Mouse (Mus musculus) right cerebral cortex, postnatal 25 days (tissue): ENCODE results near the gene Wfdc15a.
"Not testable (repeated sequence)": the region's sequence is repeated elsewhere in the genome, so short reads cannot be mapped to it uniquely, and the experiment has no call there.

ENCODE experiments used
- DNase-seq: peaks from one replicate; pipeline ENCODE4 v3.0.0; 2022

Gene Wfdc15a

DNA sequence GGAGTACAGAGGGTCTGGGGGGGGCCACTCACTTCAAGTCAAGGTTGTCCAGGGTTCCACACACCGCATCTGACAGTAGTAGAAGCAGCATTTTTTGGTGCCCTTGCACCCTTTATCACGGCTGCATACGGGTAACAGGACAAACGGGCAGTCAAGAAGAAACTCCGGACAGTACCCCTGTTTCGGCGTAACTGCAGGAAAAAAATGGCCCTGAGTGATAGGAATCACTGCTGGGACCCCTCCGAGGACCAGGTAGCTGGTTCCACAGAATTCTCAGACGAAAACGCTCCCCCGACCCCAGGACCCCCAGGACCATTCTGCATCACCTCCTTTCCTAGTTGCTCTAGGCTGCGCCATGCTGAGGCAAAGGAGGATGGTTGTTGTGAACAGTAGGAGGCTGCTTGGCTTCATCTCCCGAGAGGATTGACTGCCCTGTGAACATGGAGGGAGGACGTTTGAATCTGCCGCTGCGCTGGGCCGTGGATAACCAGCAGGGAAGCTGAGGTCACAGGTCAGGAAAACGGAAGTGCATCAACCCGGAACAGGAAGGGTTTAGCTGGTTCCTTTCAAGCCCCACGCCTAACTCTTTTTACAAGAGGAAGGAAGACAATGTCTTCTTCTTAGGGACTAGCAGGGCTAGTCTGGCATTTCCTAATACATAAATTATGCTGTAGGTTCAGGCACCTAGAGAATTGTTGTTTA is at the start of gene Wfdc15a:
Gene Wfdc15a, minus strand, starts transcription at position 505 of the 702 bp plus-strand sequence.
- DNase-seq, result no peak

GRCm38 (mm10) chr2:164238366-164238765 is 38.4 kb upstream of the Wfdc15a start, which contains the start of gene Svs2:
Gene Svs2 (minus strand): TSS chr2:164238466.
- DNase-seq, result no peak

DNA sequence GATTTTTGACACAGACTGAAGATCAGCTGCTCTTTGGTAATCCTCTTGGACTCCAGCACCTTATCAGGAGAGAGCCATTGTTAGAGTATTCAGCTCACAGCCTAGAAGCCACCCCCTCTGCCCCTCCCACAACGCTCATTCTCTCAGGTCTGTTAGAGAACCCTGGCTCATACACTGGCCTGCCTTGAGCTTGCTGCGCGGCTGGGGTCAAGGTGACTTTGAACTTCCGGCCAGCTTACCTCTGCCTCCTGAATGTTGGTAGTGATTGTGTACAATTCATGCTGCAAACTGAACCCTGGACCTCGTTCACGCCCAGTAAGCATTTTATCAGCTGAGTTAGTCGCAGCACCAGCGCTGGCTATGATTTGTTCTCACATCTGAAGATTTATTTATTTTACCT is 32.7 kb upstream of the Wfdc15a start:
- no peak for DNase-seq

GRCm38 (mm10) chr2:164228361-164229070 is 28.6 kb upstream of the Wfdc15a start:
- no peak for DNase-seq

DNA sequence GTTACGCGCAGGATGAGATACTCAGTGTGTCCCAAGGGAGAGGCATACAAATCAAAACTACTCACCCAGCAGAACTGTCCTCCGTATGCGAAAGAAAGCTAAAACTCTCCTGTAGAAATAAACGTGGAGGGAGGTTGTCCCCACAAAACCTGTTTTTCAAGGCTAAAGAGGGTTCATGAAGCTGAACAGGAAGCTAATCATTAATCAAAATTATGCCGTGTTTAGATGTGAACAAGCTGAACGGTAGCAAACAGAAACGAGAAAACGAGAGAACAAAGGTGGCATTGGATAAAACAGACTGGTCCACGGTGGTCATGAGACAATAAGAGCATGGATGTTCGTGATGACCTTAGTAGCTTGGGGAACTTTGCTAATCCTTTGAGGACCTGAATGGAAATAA is 21.6 kb upstream of the Wfdc15a start, which contains the start of gene Wfdc15b:
Gene Wfdc15b, minus strand, starts transcription at position 139 of the 400 bp plus-strand sequence.
- DNase-seq, result no peak

DNA sequence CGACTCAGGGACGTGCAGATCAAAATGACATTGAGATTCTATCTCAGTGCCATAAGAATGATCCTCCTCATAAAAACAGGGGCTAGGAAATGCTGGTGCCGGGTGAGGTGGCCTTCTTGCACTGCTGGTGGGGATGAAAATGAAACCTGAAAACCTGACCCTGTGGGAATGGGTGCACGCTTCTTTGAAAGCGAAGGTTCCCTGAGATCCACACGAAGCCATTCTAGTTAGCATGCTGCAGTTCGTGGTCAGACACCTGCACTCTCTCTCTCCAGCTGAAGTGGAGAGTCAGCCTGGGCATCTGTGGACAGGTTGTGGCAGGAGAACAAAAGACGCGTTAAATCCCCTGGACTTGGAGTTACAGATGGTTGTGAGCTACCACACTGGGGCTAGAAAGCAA is 19.4 kb upstream of the Wfdc15a start:
- no peak for DNase-seq

GRCm38 (mm10) chr2:164212711-164213110 is 12.8 kb upstream of the Wfdc15a start:
- DNase-seq, result no peak

DNA sequence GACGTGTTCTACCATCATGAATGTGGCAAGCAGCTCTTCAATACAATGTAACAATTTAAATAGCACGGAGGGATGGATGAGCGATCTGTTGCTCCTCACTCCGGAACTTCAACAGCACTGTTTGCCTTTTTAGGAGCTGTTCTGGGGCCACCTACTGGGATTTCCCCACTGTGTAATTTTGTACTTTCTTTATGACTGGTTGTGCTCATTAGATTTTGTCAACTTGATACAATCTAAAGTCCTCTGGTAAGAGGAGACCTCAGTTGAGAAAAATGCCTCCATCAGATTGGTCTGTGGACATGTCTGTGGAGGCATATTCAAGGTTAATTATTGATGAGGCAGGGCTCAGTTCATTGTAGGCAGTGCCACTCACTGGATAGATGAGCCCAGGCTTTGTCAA is 11.0 kb upstream of the Wfdc15a start:
- no peak for DNase-seq

DNA sequence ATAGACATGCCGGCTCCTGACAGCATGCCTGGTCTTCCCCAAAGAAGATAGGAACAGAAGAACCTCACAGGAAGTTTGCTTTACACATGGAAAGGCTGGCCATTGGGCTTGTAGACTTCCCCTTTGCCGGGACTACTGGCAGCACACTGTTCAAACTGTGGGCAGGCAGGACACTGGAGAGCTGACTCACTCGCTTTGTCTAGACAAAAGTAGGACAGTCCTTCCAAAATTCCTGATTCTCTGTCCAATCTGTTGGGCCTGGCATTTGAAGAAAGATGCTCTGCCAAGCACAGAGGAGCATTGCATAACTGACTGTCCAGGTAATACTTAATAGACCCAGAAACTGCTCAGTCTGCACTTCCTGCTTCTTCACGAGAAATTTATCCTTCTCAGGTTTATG is 6.7 kb upstream of the Wfdc15a start:
- no peak for DNase-seq

GRCm38 (mm10) chr2:164206011-164206410 is 6.1 kb upstream of the Wfdc15a start:
- DNase-seq, result not testable (repeated sequence)

DNA sequence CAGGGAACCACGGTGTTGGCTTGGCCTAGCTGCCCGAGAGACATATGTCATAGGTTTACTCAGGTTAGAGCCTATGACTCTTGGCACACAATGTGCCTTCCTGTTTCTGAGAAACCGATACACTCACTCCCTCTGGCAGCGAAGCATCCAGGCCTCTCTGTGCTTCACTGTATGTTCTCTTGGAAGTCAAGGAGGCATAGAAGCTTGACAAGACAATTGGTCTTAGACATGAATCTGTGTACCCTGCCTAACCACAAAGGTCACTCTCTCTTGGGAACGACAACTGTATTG is 3.3 kb downstream of the Wfdc15a start:
- no peak for DNase-seq

- no peak for DNase-seq
These were observed 3.8 kb downstream of the Wfdc15a start for GRCm38 (mm10) chr2:164195971-164196699.

- no peak for DNase-seq
These were observed 4.8 kb downstream of the Wfdc15a start for GRCm38 (mm10) chr2:164194959-164195630.

GRCm38 (mm10) chr2:164192279-164192678 is 7.7 kb downstream of the Wfdc15a start:
- no peak for DNase-seq

DNA sequence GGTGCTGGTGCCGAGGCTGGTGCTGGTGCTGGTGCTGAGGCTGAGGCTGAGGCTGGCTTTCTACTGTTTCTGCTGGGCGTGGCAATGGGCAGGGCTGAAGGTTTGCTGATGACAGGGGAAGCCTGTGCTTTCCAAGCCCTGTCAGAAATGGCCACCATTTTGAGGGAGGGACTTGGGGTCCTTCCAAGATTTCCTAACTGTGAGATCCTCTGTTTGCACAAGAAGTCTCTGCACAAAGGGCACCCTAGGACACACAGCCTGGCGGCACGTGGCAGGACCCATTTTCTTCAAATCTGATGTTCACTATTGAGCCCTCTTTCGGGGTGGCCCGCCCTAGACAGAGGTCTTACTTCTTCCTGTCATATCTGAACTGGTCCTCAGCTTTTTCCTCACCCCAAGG is 9.4 kb downstream of the Wfdc15a start, which contains the start of gene Wfdc12:
Gene Wfdc12, minus strand, starts transcription at position 33 of the 400 bp plus-strand sequence.
- no peak for DNase-seq

- DNase-seq, result no peak
These were observed 11.2 kb downstream of the Wfdc15a start for GRCm38 (mm10) chr2:164188722-164189121.

- no peak for DNase-seq
These were observed 15.7 kb downstream of the Wfdc15a start for GRCm38 (mm10) chr2:164184145-164184719.

GRCm38 (mm10) chr2:164183340-164183739 is 16.6 kb downstream of the Wfdc15a start:
- no peak for DNase-seq

GRCm38 (mm10) chr2:164182692-164183255 is 17.2 kb downstream of the Wfdc15a start, which contains the start of gene Wfdc5:
Gene Wfdc5 (minus strand): TSS chr2:164182742.
- DNase-seq, result no peak

DNA sequence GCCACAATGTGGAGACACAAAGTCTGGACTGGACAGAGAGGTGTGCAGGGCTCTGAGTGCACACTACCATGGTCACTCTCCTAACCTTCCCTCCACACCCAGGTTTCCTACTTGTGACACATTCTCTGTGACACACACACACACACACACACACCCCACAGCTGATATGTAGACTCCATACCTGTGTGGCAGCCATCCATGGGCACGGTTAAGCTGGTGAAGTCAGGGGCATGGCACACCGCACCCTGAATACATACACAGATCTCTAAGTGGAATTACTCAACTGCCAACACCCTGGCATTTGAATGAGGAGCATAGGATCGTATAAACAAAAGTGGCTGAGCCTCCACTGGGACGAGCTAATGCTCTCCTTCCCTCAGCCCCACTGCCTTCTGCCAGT is 19.2 kb downstream of the Wfdc15a start:
- no peak for DNase-seq

DNA sequence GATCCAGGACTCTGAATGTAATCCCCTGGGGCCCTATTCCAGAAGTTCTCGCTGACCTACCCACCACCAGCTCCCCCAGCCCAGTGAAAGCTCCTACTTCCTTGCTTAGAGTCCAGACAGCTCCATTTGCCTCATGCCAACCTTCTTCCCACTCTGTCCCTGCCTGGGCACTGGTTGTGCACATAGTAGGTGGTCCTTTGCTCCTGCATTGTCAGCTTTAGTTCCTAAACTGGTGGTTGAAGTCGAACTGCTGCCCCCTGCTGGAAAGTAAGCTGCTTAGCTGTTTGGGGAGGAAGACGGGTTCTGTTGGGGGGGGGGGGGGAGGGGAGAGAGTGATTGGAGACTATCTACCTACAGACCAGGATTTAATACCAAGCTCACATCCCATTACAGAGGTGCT is 19.8 kb downstream of the Wfdc15a start:
- no peak for DNase-seq

- DNase-seq, result no peak
These were observed 22.1 kb downstream of the Wfdc15a start for GRCm38 (mm10) chr2:164177831-164178230.
